Mouse (Mus musculus): ENCODE results near the gene Pfkfb4.

Pfkfb4 gene

DNA sequence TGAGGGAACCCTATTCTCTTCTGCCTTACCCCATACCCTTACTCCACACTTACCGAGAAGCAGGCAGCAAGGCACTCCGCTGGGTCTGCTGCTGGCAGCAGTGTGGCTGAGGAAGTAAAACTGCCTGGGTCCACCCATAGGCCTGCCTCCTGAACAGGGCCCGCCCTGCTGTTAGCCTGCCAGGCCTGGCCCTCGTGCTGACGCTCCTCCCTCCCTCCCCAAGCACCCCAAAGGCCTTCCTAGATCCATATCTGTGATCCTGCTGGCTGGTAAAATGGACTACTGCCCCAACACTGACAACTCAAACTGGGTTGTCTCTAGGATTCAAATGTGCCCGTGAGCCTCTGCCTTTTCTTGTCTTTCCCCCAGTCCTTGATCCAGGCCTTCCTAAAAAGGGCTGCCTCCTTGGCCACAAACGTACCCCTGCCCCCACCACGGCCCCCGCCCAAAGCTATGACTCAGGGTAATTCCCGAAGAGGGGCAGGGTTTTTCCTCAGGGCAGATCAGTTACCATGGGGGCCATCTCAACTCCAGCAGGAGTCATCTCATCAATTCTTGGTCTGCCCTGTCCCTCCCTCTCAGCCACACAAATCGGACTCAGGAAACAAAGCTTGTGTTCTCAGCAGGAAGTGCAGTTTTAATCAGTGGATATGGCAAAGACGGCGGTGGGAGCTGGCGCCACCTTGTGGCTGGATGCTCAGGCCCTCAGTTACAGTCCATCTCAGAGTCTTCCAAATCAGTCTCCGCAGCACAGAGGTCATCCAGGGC lies 67.7 kb downstream of the Pfkfb4 start, which contains the start of gene Trex1:
Trex1 (minus strand) TSS at position 599 of the 768 bp plus-strand sequence.
- DNase-seq: peak; percentile 91

DNA sequence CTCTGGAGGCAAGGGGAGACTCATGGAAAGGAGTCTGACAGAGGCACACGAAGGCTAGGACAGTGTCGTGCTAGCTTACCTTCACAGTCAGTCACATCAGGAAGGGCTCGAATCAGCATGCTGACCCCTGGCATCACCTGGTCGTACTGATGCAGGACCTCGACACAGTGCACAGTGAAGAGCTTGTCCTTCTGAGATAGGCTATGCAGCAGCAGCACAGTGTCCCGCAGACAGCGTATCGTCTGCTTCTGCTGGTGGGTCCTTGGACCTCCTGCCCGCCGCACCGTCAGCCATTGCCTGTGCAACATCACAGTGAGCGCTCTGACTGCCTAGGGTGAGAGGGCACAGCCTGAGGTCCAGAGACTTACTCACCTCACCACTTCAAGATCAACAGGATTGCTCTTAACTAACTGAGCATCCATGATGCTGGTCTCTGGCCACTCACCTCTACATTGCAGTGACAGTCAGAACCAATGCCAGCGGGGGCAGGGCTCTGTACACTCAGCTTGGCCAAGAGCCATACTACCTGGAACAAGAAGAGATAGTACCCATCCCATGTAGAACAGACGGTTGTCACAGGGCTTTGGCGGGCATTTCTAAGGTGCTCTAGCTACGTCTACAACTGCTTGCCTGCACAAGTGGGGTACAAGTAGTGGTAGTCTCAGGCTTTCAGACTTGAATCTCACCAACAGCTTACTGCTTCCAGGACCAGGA lies 68.8 kb downstream of the Pfkfb4 start:
- DNase-seq: peak; percentile 14 to 22

DNA sequence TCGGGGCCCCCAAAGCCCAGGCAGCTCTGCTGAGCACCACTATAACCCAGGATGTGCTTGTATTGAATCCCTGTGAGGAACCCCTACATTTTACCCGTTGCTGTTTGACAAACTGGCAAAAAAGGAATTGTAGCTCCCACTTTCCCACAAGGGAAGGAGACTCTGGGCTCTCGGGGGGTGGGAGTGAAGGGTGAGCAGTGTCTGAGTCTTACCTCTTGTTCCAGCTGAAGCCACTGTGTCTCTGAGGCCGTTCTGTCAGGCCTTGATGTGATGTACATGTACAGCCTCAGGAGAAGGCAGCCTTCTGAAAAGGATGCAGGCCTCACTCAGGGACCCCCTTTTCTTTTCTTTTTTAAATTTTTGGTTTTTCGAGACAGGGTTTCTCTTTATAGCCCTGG lies 69.3 kb downstream of the Pfkfb4 start:
- no peak for DNase-seq

- no peak for DNase-seq
Observed at GRCm38 (mm10) chr9:109068095-109068735, 76.6 kb downstream of the Pfkfb4 start.

DNA sequence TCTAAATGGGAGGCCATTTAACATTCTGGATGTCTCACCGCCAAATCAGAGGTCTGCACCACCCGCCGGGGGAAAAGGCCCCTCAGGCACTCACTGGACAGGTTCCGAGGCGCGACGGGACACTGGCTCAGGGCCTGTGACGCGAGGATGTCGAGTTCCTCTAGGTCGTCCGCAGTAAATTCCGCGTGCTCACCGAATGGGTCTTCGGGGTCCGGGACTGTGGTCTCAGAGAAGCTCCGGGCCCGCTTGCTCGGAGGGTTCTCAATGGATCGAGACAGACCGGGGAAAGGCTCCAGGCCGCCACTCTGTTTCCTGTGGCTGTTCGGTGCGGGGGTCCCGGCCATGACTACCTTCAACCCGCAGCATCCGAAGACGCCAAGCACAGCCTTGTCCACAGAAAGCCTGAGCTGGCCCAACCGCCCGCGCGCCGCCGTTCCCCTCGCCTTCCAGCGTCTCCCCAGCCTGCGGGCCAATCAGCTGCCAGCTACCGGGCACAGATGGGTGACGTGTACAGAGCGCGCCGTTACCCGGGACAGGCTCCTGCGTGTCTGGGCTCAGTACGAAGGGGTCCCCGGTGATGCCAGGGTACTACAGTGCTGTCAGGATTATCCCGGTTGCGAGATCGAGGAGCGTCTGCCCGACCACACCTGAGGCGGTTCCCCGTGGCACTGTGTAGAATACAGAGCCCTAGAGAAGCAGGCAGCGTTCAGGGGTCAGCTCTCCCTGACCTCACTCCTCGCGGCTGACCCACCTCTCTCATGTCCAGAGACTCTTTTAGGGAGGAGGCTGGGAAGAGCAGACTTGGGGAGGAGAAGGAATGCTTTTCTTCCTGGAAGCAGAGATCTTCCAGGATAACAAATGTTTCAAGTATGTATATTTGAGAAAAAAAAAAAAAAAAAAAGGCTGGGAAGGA lies 82.3 kb downstream of the Pfkfb4 start, which contains the start of gene Atrip:
Atrip (minus strand) TSS at position 464 of the 913 bp plus-strand sequence.
- peak; percentile 89 to 91 for DNase-seq

GRCm38 (mm10) chr9:109080516-109080915 lies 88.9 kb downstream of the Pfkfb4 start:
- DNase-seq: no peak

DNA sequence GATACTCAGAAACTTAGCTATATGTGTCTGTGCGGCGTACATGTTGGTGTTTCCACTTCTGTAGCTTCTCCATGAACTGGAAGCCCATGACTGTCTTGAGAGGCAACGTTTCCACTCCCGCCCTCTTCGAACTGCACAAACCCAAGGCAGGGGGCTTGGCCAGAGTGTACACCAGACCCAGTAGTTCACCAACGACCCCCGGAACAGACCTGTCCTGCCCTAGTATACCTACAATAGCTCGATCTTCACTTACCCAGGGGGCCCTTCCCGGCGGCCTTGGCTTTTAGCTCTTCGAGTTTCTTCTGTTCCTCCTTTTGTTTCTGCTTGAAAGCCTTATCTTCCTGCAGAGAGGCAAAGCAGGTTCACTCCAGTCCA lies 90.2 kb downstream of the Pfkfb4 start:
- DNase-seq: peak in 1 of 2 experiments; percentile 12

Measured in B cell, adult 2 months (primary cell).